Mouse (Mus musculus) hindbrain, embryonic 14.5 days (tissue): ENCODE data around the gene Grik2. TPM values are rescaled to one million over a fixed set of nuclear protein-coding genes. Genes with fewer than 3 reads are reported as not detected.

Experiments
- ATAC-seq: fragments of 200-750 bp; cut with Nextera tagmentation; 2 replicates; pipeline ENCODE4 v1.8.0; 2017; ENCODE audit warnings: moderate number of reproducible peaks, mild to moderate bottlenecking, moderate TSS enrichment, moderate library complexity; ENCODE audit not compliant: low FRiP score
- DNase-seq: peaks from one replicate; pipeline ENCODE4 v3.0.0-alpha.2; 2015; ENCODE audit warnings: low spot score
- H3K27ac ChIP-seq: fragments of 300-500 bp; sonication (generic); 2 replicates; pipeline ENCODE4 v1.5.1; 2014; ENCODE audit warnings: mild to moderate bottlenecking, moderate library complexity
- H3K27me3 ChIP-seq: fragments of 300-500 bp; sonication (generic); 2 replicates; pipeline ENCODE4 v1.6.1; 2014; ENCODE audit warnings: mild to moderate bottlenecking, low read length, mixed read lengths; ENCODE audit not compliant: control insufficient read depth, insufficient read depth
- H3K36me3 ChIP-seq: fragments of 300-500 bp; sonication (generic); replicated peaks from 2 replicates; pipeline ENCODE4 v1.6.1; 2014; ENCODE audit not compliant: control insufficient read depth, insufficient read depth
- H3K4me1 ChIP-seq: fragments of 300-500 bp; sonication (generic); replicated peaks from 2 replicates; pipeline ENCODE4 v1.6.1; 2014; ENCODE audit warnings: antibody characterized with exemption, low read length, mixed read lengths; ENCODE audit not compliant: control insufficient read depth, insufficient read depth
- H3K4me2 ChIP-seq: fragments of 300-500 bp; sonication (generic); replicated peaks from 2 replicates; pipeline ENCODE4 v1.6.1; 2014; ENCODE audit warnings: mild to moderate bottlenecking, moderate library complexity
- H3K4me3 ChIP-seq: fragments of 300-500 bp; sonication (generic); replicated peaks from 2 replicates; pipeline ENCODE4 v1.5.1; 2014; ENCODE audit warnings: mild to moderate bottlenecking, low read length
- H3K9ac ChIP-seq: fragments of 300-500 bp; sonication (generic); 2 replicates; pipeline ENCODE4 v1.6.1; 2014
- H3K9me3 ChIP-seq: fragments of 300-500 bp; sonication (generic); 2 replicates; pipeline ENCODE4 v1.6.1; 2016; ENCODE audit warnings: low read length; ENCODE audit not compliant: control insufficient read depth
- WGBS: fragments of 180-500 bp; shearing (Covaris S2); extraction: QIAGEN DNeasy Blood & Tissue Kit; methylation state at CpG from one replicate; pipeline ENCODE4 v1.1.7; 2014; 5-methylcytosine and 5-hydroxymethylcytosine counted together
- polyA plus RNA-seq: library from polyadenylated mRNA; unstranded; fragments of >200 nt; fragmentation: Nextera tagmentation; extraction: Ambion mirVana; gene quantifications from 2 replicates; pipeline ENCODE4 v1.2.1, GENCODE M21; 2014

Grik2 gene
- polyA plus RNA-seq, 1 experiment from 2014 or later: 45.5 TPM

DNA sequence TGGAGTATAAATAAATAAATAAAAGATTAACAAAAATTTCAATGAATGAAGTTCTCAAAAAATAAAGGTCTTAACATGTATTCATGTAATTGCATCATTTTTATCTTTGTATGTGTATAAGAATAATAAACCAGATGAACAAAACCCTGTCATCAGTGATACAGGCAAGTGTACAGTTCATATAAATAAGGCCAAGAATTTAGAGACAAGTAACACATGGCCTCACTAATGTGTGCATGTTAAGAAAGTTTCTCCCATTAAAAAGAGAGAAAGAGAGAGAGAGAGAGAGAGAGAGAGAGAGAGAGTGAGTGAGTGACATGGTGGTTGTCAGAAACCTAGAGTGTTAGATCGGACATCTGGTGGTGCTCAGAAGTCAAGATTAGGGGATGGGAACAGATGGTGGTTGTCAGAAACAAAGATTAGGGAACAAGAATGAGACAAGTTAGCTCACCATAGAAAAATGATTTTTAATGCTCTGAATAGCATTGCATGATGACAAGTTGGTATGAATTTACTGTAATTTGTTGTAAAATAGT lies 228.6 kb downstream of the Grik2 start:
- Histone ChIP-seq H3K4me2 (no peak overlapping the region), H3K9me3 (no peaks in the 10 kb centered on the region), H3K36me3 (no peaks in the 10 kb centered on the region), H3K27ac (no peak overlapping the region), H3K4me3 (no peak overlapping the region), H3K4me1 (no peaks in the 10 kb centered on the region), H3K9ac (no peak overlapping the region), H3K27me3 (no peaks in the 10 kb centered on the region)
- 85% methylated on average over 1 of the region's 1 CpGs for WGBS
- no peak for DNase-seq
- ATAC-seq: no peak

DNA sequence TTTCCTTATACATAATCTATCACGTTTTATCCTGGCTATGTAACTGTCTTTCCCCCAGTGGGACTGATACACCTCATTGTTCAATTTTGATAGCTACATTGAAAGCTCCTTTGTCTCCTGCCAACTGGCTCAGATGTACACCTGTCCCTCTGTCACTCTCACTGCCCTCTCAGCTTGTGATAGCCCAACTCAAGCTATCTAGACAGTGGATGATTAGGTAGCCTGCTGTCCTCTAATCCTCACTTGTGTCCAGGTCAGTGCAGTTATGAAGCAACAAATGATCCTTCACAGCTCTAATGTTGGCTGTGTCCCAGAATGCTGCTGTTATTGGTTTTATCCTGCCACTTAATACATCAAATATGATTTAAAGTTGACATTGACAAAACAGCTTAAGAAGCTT lies 246.3 kb downstream of the Grik2 start:
- no peak overlapping the region for H3K4me3 ChIP-seq
- no peak overlapping the region for H3K27ac ChIP-seq
- WGBS: 51% methylated on average over 1 of the region's 1 CpGs
- no peaks in the 10 kb centered on the region for H3K27me3 ChIP-seq
- no peak overlapping the region for H3K4me2 ChIP-seq
- no peaks in the 10 kb centered on the region for H3K9me3 ChIP-seq
- no peak overlapping the region for H3K9ac ChIP-seq
- DNase-seq (no peak), ATAC-seq (no peak)
- H3K36me3 ChIP-seq: no peaks in the 10 kb centered on the region
- H3K4me1 ChIP-seq: no peaks in the 10 kb centered on the region

DNA sequence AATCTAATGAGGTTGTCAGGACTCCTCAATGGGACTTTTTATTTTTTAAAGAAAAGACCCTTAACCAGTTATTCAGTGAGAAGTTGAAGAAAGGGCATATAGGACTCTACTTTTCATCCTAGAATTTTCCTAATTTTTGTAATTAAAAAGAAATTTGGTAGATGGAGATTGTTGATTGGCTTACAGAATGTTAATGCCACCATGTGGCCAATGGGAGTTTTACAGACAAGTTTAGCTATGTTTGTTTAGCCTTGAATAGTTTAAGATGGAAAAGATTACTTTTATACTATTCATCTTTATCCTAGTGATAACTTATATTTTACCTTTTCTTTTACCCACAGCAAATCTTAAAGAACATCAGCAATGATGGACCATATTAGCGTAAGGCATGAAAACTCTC lies 268.8 kb downstream of the Grik2 start:
- no peaks in the 10 kb centered on the region for H3K36me3 ChIP-seq
- H3K9ac ChIP-seq: no peak overlapping the region
- no peak overlapping the region for H3K4me2 ChIP-seq
- H3K4me3 ChIP-seq: no peak overlapping the region
- H3K4me1 ChIP-seq: no peaks in the 10 kb centered on the region
- ATAC-seq (no peak), DNase-seq (no peak)
- H3K9me3 ChIP-seq: no peaks in the 10 kb centered on the region
- no peak overlapping the region for H3K27ac ChIP-seq
- 100% methylated on average over 1 of the region's 1 CpGs for WGBS
- no peaks in the 10 kb centered on the region for H3K27me3 ChIP-seq

DNA sequence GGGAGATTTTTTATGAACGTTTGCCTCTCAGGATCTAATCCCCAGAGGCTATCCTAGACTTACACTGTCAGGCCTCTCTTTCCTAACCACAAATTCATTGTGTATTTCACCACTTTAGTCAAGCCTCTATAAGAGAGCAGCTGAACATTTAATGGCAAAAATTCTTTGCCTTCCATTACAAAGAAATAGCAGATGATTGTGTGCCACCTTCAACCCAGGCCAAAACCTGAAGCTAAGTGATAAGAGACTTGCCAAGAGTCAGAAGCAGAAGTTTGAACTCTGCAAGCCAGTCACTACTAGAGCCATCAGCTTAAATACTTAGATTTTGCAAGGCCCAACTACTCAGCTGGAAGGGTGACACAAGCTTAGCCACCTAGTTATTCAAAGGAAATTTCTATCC lies 287.9 kb downstream of the Grik2 start:
- Histone ChIP-seq H3K9me3 (no peaks in the 10 kb centered on the region), H3K9ac (no peak overlapping the region), H3K4me2 (no peak overlapping the region), H3K4me3 (no peak overlapping the region), H3K27ac (no peak overlapping the region), H3K27me3 (no peaks in the 10 kb centered on the region), H3K4me1 (no peaks in the 10 kb centered on the region), H3K36me3 (0 out of 2 replicates have a peak, but pooled peaks cover 2% of the 10 kb centered on the region)
- ATAC-seq (no peak), DNase-seq (no peak)
- WGBS: 66% methylated on average over 1 of the region's 1 CpGs

DNA sequence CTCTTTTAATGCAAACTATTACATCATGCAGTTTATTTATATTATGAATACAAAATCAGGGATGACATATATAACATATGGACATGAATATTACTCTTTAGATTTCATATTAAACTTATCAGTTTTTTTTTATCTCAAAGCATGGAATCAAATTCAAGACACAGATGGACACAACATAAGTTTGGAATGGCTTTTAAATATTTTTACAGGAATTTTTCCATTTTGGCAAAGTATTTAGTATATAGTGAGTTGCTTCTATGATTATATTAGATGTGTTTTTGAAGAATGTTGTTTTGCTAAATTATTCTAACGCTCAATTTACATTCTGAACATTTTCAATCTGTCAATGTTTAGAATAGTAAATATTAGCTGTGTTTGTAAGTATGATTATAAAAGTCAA lies 291.3 kb downstream of the Grik2 start:
- ATAC-seq (no peak), DNase-seq (no peak)
- no peaks in the 10 kb centered on the region for H3K9me3 ChIP-seq
- no peaks in the 10 kb centered on the region for H3K27me3 ChIP-seq
- no peak overlapping the region for H3K27ac ChIP-seq
- WGBS: 89% methylated on average over 1 of the region's 1 CpGs
- no peak overlapping the region for H3K4me3 ChIP-seq
- no peaks in the 10 kb centered on the region for H3K4me1 ChIP-seq
- no peak overlapping the region for H3K4me2 ChIP-seq
- no peak overlapping the region for H3K9ac ChIP-seq
- H3K36me3 ChIP-seq: 0 out of 2 replicates have a peak, but pooled peaks cover 5% of the 10 kb centered on the region

DNA sequence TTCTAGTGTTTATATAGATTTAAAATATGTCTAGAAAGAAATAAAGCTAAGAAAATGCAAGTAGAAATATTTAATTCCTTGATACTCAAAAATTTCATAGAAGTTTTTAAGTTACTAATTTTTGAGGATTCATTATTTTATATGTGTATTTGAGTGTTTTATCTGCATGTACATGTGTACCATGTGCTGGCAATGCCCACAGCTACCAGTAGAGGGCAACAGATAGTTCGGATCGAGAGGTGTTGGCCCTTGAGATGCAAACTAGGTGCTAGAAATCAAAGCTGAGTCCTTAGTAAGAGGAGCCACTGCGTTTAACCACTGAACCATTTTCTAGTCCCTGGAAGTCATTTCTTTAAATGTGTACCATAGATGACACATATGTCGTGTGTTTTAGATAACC lies 307.1 kb downstream of the Grik2 start:
- WGBS: 78% methylated on average over 4 of the region's 4 CpGs
- no peaks in the 10 kb centered on the region for H3K4me1 ChIP-seq
- DNase-seq (no peak), ATAC-seq (no peak)
- no peak overlapping the region for H3K27ac ChIP-seq
- no peaks in the 10 kb centered on the region for H3K9me3 ChIP-seq
- no peak overlapping the region for H3K4me3 ChIP-seq
- H3K9ac ChIP-seq: no peak overlapping the region
- no peaks in the 10 kb centered on the region for H3K36me3 ChIP-seq
- H3K27me3 ChIP-seq: no peaks in the 10 kb centered on the region
- no peak overlapping the region for H3K4me2 ChIP-seq

DNA sequence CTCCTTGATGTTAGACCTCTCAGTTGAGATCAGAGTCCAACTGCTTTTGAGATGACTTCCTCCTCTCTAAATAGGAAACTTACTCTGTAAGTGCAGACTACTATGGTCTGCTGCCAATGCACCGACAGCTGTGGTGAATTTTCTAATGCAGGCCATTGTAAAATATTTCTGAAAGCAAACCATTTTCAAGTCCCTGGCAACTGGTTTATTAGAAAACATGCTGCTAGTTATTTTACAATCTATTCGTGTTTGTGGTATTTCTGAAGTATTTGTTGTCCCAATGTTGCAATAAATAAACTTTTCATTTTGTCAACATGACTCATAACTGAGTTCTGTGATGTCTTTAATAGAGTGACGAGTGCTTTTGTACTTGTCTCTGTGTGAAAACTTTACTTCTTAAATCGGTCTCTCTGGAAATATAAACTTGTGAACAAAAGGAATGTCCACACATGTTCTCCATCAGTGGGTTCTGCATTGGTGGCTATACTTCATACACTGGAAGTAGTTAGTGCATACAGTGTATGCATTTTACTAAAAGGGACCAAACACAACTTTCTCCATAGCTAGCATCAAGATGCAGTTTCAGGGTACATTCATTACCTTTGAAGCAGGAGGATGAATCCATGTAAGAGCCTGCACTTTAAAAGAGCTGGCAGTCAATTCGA lies 308.3 kb downstream of the Grik2 start:
- H3K9ac ChIP-seq: no peak overlapping the region
- ATAC-seq (no peak), DNase-seq (no peak)
- H3K9me3 ChIP-seq: no peaks in the 10 kb centered on the region
- H3K4me2 ChIP-seq: no peak overlapping the region
- H3K27me3 ChIP-seq: no peaks in the 10 kb centered on the region
- no peak overlapping the region for H3K27ac ChIP-seq
- no peak overlapping the region for H3K4me3 ChIP-seq
- no peaks in the 10 kb centered on the region for H3K4me1 ChIP-seq
- 86% methylated on average over 5 of the region's 5 CpGs for WGBS
- no peaks in the 10 kb centered on the region for H3K36me3 ChIP-seq

DNA sequence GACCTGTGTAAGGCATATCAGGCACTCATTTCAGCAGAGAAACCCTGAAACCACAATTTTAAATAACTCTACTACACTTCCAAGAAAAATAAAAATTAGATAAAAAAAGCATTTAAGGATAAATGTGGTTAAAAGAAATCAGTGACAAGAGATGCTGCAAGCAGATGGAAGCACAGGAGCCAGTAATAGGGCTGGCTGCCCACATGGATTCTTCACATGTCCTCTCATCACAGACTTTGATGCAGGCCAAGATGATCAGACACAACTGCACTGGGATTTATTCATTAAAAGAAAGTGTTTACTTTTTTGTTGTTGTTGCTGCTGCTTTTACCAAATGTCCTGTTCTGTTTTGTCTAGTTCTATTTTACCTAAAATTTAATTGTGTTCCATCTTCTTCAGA lies 315.0 kb downstream of the Grik2 start:
- Histone ChIP-seq H3K9ac (no peak overlapping the region), H3K36me3 (no peaks in the 10 kb centered on the region), H3K27me3 (no peaks in the 10 kb centered on the region), H3K4me3 (no peak overlapping the region), H3K4me1 (no peaks in the 10 kb centered on the region), H3K4me2 (no peak overlapping the region), H3K9me3 (no peaks in the 10 kb centered on the region), H3K27ac (no peak overlapping the region)
- ATAC-seq: no peak
- DNase-seq: no peak

DNA sequence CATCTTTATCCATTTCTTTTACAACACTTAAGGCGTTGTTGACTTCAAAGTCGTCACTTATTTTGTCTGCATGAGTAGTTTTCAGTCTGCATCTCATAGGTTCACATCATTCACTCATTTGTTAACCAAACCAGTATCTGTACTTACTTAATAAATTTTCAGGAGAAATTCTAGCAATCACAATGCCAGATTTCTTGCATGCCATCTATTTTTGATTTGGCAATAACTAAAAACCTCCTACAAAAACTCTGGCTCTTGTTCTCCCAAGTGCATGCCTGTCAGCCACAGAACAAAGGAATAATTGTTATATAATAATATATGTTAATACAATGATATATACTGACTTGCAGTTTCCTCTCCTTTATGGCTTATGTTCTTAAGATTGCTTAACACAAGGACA lies 331.8 kb downstream of the Grik2 start:
- DNase-seq: no peak
- Histone ChIP-seq H3K4me2 (no peak overlapping the region), H3K9me3 (no peaks in the 10 kb centered on the region), H3K27ac (no peak overlapping the region), H3K4me1 (no peaks in the 10 kb centered on the region), H3K4me3 (no peak overlapping the region), H3K9ac (no peak overlapping the region), H3K36me3 (no peaks in the 10 kb centered on the region), H3K27me3 (no peaks in the 10 kb centered on the region)
- ATAC-seq: no peak
- WGBS: 89% methylated on average over 2 of the region's 2 CpGs

DNA sequence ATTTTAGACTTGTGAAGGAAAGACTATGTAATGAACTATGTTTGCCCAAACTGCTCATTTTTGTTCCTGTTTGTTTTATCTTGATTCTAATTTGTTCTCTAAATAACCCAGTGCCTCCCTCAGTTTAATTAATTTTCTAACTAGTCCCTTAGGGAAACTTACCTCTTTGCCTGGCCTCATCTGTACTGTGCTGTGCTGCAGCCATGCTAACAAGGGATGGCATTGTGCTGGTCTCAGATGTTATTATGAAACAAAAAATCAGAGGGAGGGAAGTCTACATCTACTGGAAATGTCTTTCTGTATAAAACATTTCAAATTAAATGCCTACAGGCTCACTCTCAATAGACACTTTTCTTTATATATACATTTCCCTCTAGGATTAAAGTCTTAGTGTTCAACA lies 335.0 kb downstream of the Grik2 start:
- H3K9ac ChIP-seq: no peak overlapping the region

More for the DNA sequence above, 335.0 kb downstream of the Grik2 start:
- DNase-seq (no peak), ATAC-seq (no peak)
- Histone ChIP-seq H3K4me2 (no peak overlapping the region), H3K27ac (no peak overlapping the region), H3K9me3 (no peaks in the 10 kb centered on the region), H3K4me1 (no peaks in the 10 kb centered on the region), H3K4me3 (no peak overlapping the region), H3K27me3 (no peaks in the 10 kb centered on the region), H3K36me3 (no peaks in the 10 kb centered on the region)
